Mouse (Mus musculus): ENCODE data around the gene Gli3.

Gli3 gene

GRCm38 (mm10) chr13:15462830-15463491, at the start of gene Gli3:
Gli3 (plus strand) TSS chr13:15463235.
- DNase-seq (ENCODE audit: extremely low read depth, low read depth) = no peak

DNA sequence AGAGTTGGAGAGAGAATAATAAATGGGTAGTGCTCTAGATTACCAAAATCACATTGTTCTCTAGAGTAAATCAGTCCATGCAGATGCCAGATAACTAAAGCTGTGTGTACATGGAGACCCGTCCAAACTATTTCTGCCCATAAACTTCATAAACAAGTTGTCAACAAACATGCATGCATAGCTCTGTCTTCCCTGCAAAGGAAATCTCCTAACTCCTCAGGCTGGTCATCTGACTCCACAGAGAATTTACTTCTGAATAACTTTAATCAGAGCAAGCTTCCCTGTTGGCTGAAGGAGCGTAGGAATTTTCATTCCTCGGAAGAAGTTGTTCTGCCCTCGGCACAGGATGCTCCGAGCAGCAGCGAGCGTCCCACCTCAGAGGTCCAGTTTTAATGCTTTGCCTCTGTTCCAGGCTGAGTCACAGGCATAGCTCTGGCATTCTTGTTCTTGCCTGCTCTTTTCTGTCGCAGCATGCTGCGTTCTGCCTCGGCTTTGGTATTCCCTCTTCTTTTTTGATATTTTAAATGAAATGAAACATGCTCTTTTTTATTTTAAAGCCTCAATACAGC, 41.8 kb upstream of the Gli3 start:
- DNase-seq (ENCODE audit: extremely low read depth, low read depth) = no peak

- DNase-seq (ENCODE audit: extremely low read depth, low read depth) = no peak
Measured at GRCm38 (mm10) chr13:15442002-15442401, 21.0 kb upstream of the Gli3 start.

DNA sequence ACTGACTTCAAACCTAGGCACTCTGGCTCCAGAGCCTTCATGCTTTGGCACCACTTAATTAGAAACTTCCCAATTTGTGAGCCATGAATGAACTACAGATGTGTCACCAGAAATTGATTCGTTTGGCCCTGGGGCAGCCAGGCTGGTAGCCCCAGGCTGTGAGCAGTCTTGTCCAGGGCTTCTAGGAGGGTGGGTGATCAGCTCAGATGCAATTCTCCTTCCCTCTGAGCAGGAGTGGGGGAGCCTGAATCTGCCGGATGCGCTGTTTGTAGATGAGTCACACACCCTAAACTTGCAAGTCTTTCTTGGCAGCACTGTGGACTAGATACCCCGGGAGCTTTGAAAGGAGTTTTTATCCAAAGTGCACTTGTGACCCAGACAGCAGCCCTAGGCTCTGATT, 18.7 kb upstream of the Gli3 start:
- DNase-seq (ENCODE audit: extremely low read depth, low read depth) = no peak

- no peak for DNase-seq (ENCODE audit: extremely low read depth, low read depth)
Measured at GRCm38 (mm10) chr13:15445591-15445990, 17.4 kb upstream of the Gli3 start.

- DNase-seq (ENCODE audit: extremely low read depth, low read depth) = no peak
Measured at GRCm38 (mm10) chr13:15446004-15446403, 17.0 kb upstream of the Gli3 start.

DNA sequence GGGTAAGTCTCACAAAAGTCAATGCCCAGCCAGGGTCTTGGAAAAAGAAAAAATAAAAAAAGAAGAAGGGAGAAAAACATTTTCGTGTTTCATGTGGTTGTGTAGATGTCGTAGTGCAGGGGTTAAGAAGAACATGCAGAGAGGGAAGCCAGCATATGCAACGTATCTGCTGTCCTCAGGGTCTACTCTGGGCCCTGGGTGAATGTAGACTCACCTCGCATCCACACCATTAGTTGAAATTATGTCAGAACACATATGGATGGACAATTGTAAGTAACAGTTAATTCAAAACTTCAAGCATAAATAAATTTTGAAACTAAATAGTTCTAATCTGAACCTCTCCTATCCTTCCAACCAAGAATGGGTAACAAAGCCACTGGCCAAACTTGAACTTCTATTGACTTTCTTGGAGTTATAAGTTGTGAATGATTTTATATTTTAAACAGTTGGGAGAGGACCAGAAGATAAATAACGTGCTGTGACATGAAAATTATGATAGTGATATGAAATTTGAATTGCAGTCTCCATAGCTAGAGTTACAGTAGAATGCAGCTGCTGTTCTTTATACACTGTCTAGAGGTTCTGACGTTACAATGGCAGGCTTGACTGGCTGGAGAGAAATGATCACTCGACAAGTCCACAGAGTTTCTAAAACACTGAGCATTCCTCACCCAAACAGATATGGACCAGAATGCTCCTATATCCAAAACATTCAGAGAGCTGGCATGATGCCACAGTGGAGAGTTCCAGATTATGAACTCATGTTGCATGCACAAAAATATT, 16.1 kb upstream of the Gli3 start:
- DNase-seq (ENCODE audit: extremely low read depth, low read depth) = no peak

GRCm38 (mm10) chr13:15450941-15451340, 12.1 kb upstream of the Gli3 start:
- no peak for DNase-seq (ENCODE audit: extremely low read depth, low read depth)

DNA sequence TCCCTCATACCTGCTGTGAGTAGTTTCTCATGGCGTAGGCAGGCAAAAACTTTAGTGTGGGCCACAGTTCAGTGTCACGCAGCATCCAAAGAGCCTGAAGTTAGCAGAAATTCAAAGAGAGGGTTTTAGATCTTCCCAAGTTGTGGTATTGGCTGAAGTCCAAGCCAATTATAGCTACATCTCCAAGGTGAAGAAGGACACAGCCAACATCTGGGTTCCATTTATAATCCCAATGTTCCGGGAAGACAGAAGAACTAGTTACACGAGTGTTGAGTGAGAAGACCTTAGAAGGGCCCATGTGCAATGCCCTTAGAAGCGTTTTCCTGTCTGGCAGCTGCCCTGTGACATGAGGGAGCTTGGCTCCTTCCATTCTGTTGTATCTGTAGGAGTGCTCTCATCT, 5.2 kb upstream of the Gli3 start:
- no peak for DNase-seq (ENCODE audit: extremely low read depth, low read depth)

DNA sequence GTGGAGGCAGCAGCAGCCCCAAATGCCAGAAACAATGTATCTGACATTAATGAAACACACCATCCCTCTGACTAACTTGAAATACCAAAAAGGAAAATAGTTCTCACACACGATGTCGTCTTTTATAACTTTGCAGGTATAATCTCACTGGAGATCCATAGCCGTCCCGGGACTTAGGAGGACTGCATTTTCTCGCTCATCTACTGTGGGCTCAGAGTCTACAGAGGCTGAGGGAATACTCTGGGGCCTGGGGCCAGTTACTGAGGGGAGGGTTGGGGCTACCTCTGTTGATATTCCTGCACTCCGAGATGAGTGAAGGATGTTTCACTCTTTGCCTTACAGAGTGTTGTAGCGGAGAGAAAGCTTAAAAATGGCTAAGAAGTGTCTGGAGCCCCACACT, 1.1 kb upstream of the Gli3 start:
- DNase-seq (ENCODE audit: extremely low read depth, low read depth) = no peak

GRCm38 (mm10) chr13:15463492-15464080, 551 bp downstream of the Gli3 start:
- no peak for DNase-seq (ENCODE audit: extremely low read depth, low read depth)

DNA sequence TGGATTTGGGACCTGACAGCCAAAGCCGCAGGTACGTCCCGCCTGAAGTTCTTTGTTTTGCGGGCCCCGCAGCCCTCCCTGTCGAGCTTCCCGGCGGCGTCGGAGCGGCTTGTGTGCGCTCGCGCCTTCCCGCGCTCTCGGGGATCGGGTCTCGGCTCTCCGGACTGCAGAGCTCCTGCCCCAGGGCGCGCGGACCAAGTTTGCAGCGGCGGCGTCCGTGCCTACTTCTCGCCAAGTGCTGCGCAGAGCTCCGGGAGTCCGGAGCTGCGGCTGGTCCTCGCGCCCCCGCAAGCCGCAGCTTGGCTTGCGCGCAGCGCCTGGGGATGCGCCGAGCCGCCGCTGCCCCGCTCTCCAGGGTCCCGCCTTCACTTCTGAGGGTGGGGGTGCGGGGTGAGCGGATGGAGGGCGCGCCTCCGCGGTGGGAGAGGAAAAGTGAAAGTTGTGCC, 1.1 kb downstream of the Gli3 start:
- DNase-seq (ENCODE audit: extremely low read depth, low read depth) = no peak

DNA sequence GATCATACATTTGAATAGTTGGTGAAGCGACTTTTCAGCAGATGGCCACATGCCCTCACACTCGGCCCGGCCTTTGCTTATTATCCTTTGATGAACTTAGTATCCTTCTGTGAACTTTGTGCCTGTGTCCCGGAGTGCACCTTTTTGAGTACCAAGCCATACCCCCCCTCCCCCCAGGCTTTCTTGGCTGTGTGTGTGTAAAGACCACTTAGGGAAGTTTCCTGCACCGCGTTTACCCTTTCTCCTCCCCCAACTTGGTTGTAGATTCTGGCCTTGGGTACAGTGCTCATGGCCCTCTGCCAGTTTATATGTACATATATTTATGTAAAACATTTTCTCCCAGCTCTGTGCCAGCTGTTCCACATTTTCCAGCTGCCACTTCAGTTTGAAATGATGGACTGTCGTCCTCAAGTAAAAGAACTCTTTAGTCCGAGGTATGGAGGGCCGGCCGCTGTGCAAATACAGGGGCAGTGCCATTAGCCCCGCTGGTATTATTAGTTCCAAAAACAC, 1.8 kb downstream of the Gli3 start:
- DNase-seq (ENCODE audit: extremely low read depth, low read depth) = no peak

DNA sequence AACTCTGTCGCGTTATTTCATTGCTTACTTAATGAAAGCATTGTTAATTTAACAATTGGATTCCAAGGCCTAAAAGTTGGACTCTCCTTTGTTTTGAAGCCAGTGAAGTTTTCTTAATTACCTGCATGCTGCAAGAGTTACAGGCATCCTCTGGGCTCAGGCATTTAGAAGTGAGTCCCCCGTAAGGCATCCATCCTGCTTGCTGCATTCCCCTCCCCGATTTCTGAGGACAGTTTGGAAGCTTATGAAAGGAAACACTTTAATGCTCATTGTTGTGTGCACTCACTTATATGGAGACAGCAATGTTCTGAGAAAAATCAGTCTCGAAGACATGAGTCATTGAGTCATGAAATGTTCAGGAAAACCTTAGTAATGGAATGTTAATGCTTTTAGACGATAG, 3.5 kb downstream of the Gli3 start:
- DNase-seq (ENCODE audit: extremely low read depth, low read depth) = no peak

GRCm38 (mm10) chr13:15467409-15467808, 4.4 kb downstream of the Gli3 start:
- DNase-seq (ENCODE audit: extremely low read depth, low read depth) = no peak

DNA sequence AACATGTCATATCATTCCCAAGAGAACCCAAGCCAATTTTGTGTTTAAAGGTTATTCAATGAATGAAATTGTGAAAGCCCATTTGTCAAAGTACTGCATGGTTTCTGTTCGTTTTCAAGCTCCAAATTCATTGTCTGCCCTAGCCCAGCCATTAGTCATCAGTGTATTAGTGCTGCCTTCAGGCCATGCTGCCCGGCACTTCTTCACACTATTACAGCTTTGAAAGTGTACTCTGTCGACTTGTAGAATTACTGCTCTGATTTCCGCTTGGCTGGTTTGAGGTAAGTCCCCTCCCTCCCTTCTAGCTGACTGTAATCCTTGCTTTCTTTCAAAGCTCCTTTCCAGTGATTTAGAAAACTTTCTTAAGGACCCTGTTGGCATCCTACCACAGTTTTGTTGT, 5.4 kb downstream of the Gli3 start:
- DNase-seq (ENCODE audit: extremely low read depth, low read depth) = no peak

GRCm38 (mm10) chr13:15470056-15470455, 7.0 kb downstream of the Gli3 start:
- DNase-seq (ENCODE audit: extremely low read depth, low read depth) = no peak

DNA sequence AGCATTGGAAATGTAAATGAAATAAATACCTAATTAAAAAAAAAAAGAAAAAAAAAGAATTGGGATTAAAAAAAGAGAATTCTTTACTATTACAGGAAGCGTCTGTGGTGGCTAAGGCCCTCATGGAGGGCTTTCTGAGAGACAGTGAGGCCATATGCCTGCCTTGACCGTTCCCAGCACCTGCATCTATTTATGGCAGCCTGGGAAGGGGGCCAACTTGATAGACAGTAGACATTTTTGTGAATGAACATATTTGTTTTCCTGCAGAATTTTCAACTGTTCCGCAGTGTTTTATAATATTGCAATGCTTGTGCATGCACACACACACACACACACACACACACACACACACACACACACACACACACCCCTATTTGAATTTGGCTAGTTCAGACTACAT, 9.7 kb downstream of the Gli3 start:
- no peak for DNase-seq (ENCODE audit: extremely low read depth, low read depth)

DNA sequence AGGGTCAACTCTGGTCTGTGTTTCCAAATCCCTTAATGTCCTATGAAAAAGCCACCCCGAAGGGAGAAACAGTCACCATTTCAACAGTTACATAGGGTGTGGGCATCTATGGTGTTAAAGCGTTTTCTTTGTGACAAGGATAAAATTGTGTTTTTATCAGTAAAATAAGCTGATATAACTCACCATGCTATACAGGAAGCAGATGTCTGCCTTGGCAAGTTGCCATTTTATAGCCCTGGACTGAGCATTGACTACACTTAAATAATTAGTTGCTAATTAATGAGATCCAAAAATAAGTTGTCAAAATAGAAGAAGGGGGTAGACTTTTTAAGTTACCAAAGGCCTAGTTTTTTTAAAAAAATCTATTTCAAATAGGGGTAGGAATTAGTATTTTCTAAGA, 11.4 kb downstream of the Gli3 start:
- no peak for DNase-seq (ENCODE audit: extremely low read depth, low read depth)

GRCm38 (mm10) chr13:15486033-15486891, 23.2 kb downstream of the Gli3 start:
- DNase-seq (ENCODE audit: extremely low read depth, low read depth) = no peak

DNA sequence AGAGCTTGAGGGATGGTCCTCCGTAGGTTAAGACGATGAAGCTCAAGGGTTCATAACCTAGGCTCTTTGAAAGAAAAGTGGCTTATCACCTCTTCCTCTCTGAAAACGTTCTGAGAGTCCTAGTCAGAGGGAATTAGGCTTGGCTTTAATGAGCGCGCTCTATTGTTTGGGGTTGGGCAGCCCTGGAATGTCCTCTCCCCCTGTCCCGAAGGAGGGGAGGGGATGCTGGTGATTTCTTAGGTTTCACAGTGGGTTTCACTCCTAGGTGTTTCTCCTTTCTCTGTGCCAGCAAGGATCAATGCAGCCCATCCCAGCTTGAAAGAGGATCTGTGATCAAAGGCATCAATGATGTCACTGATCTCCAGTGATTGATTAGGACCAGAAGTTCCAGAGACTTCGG, 24.3 kb downstream of the Gli3 start:
- no peak for DNase-seq (ENCODE audit: extremely low read depth, low read depth)

All from MEL-GATA-1-ER (cell line).